Mouse (Mus musculus) megakaryocyte, embryonic 14.5 days (primary cell): ENCODE measurements at regions not wholly inside any gene's neighbourhood (a gene's known extent, or its start where the extent isn't known, plus 50 kb on each side); places are given as distances from the start of the nearest gene placed in this dataset.

Experiments used
- H3K27me3 ChIP-seq: replicated peaks from 2 replicates; pipeline ENCODE3; 2012; ENCODE audit warnings: inconsistent platforms
- H3K36me3 ChIP-seq: replicated peaks from 2 replicates; pipeline ENCODE3; 2012; ENCODE audit warnings: low read length, inconsistent platforms, mixed read lengths
- H3K4me1 ChIP-seq: 2 replicates; pipeline ENCODE4 v1.6.1; 2012; ENCODE audit warnings: inconsistent platforms
- H3K4me3 ChIP-seq: replicated peaks from 2 replicates; pipeline ENCODE3; 2012; ENCODE audit warnings: moderate library complexity, mild to moderate bottlenecking, inconsistent platforms
- H3K9me3 ChIP-seq: 2 replicates; pipeline ENCODE4 v1.6.1; 2012; ENCODE audit warnings: inconsistent platforms
- FLI1 ChIP-seq: IDR thresholded peaks from 2 replicates; pipeline ENCODE4 v1.6.1; 2012; ENCODE audit warnings: low read length, inconsistent platforms, mixed read lengths
- GATA1 ChIP-seq: IDR thresholded peaks from 3 replicates; pipeline ENCODE4 v1.6.1; 2012; ENCODE audit warnings: mixed read lengths, low read length, inconsistent platforms, borderline replicate concordance

- peak overlapping the region; percentile 38 for H3K4me3 ChIP-seq
- no peaks in the 10 kb centered on the region for H3K36me3 ChIP-seq
- peaks cover 5% of the 10 kb centered on the region; the same call in 1 of the 2 replicates for H3K9me3 ChIP-seq
- H3K4me1 ChIP-seq: no peaks in the 10 kb centered on the region
- TF ChIP-seq GATA1: no peak
- TF ChIP-seq FLI1: no peak
- peaks cover 4% of the 10 kb centered on the region for H3K27me3 ChIP-seq
These were observed 497.7 kb downstream of the Nuf2 start for GRCm38 (mm10) chr1:169033517-169033916.

- Histone ChIP-seq H3K9me3 (peaks cover 5% of the 10 kb centered on the region; the same call in 1 of the 2 replicates), H3K4me3 (no peak overlapping the region), H3K4me1 (no peaks in the 10 kb centered on the region), H3K27me3 (peaks cover 4% of the 10 kb centered on the region), H3K36me3 (no peaks in the 10 kb centered on the region)
- no peak for TF ChIP-seq GATA1
These were observed 499.3 kb downstream of the Nuf2 start for GRCm38 (mm10) chr1:169031849-169032542.

DNA sequence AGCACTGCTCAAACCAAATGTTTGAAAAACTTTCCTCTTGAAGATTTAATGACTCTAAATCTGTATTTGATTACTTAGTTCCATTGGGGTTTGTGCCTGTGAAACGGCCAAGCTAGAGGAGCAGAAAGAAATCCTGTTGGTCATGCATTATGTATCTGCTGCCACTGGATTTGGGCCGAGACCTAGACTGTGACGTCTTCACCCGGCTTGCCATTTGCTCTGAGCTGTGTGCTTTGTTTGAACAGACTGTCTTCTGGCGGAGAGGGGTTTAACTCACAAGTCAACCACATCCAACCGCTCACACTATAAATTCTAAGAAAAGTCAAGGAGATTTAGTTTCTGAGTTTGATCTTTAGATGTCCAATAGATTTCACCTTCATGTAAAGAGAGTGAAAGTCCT, 503.6 kb downstream of the Nuf2 start:
- Histone ChIP-seq H3K4me1 (peaks cover 15% of the 10 kb centered on the region), H3K36me3 (no peaks in the 10 kb centered on the region), H3K9me3 (peaks cover 3% of the 10 kb centered on the region; the same call in 1 of the 2 replicates), H3K27me3 (peaks cover 2% of the 10 kb centered on the region), H3K4me3 (no peak overlapping the region)
- TF ChIP-seq GATA1 (no peak), FLI1 (no peak)

DNA sequence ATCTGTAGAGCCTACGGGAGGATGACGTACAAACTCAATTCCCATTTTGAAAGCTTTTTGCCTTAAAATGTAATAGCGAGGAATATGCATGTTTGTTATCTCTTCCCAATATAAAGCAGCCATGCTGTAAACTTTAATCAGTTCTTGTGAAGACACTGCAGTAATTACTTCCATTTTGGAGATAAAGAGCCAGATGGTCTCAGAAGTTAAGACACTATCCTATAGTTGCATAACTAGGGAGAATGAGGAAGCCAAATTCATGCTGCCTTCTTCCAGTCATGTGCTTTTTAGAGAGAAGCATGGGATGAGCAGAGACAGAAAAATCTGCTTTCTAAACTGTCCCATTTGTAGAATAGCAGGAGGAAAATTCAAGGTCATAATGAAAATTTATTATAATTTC, 504.0 kb downstream of the Nuf2 start:
- Histone ChIP-seq H3K4me3 (no peak overlapping the region), H3K4me1 (peaks cover 15% of the 10 kb centered on the region), H3K36me3 (no peaks in the 10 kb centered on the region), H3K9me3 (peaks cover 3% of the 10 kb centered on the region; the same call in 1 of the 2 replicates), H3K27me3 (peaks cover 1% of the 10 kb centered on the region)
- no peak for TF ChIP-seq GATA1
- no peak for TF ChIP-seq FLI1

DNA sequence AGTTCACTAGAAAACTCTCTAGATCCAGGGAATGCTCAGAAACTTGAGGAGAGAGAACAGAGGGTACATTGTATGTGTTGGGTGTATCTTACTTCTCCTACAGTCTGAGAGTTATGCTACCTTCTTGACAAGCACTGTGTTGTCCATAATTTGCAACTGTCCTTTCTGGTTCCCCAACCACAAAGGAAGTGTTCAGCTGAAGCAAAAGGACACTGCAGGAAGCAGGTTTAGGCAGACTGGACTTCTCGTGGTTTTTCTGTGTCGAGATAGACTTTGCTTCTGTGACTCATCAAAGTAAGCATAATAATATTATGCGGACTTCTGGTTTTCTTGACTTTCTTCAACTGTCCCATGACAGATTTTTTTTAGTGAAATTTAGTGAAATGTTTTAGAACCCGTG, 506.7 kb downstream of the Nuf2 start:
- Histone ChIP-seq H3K4me1 (peaks cover 15% of the 10 kb centered on the region), H3K4me3 (no peak overlapping the region)
- TF ChIP-seq GATA1: no peak
- no peak for TF ChIP-seq FLI1

DNA sequence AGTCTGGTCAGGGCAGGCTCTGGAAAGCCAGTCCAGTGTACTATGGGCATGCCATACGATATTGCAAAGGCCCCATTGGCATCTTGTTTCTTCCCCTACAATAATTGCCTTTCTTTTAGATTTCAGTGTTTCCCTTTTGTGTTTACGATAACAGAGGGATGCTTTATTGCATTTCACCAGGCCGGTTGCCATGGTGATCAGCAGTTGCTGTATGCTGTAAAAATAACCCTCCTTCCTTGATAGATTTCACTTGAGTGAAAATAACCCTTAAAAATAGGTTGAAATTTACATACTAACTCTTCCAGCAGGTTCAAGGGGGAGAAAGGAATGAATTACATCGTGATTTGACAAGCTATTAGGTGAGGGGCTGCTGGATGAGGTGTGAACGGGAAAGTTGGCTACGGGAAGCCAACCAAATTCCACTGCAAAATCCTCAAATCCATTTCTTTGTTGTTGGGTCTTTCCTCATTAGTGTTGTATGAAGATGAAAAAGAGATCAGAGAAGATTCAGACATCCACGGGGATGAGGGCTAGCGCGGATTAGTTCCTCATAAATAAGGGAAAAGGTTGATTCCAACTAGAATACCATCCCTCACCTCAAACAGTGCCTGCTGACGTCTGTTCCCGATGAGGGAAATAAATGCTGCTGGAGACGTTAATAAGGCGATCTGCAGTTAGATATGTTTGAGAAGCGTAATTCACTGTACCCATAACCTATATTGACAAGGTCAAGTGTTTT, 539.6 kb downstream of the Nuf2 start:
- no peaks in the 10 kb centered on the region for H3K27me3 ChIP-seq
- no peak for TF ChIP-seq FLI1
- no peak for TF ChIP-seq GATA1
- no peak overlapping the region for H3K4me3 ChIP-seq
- no peaks in the 10 kb centered on the region for H3K4me1 ChIP-seq
- H3K36me3 ChIP-seq: no peaks in the 10 kb centered on the region
- H3K9me3 ChIP-seq: 0 out of 2 replicates have a peak, but pooled peaks cover 6% of the 10 kb centered on the region

More for the DNA sequence above, 506.7 kb downstream of the Nuf2 start:
- H3K9me3 ChIP-seq: 0 out of 2 replicates have a peak, but pooled peaks cover 3% of the 10 kb centered on the region
- H3K27me3 ChIP-seq: no peaks in the 10 kb centered on the region
- no peaks in the 10 kb centered on the region for H3K36me3 ChIP-seq

GRCm38 (mm10) chr1:168975037-168975698, 543.1 kb upstream of the Pbx1 start:
- H3K27me3 ChIP-seq: no peaks in the 10 kb centered on the region
- no peaks in the 10 kb centered on the region for H3K4me1 ChIP-seq
- H3K36me3 ChIP-seq: no peaks in the 10 kb centered on the region
- H3K9me3 ChIP-seq: peaks cover 7% of the 10 kb centered on the region
- TF ChIP-seq GATA1: no peak
- no peak for TF ChIP-seq FLI1
- no peak overlapping the region for H3K4me3 ChIP-seq

DNA sequence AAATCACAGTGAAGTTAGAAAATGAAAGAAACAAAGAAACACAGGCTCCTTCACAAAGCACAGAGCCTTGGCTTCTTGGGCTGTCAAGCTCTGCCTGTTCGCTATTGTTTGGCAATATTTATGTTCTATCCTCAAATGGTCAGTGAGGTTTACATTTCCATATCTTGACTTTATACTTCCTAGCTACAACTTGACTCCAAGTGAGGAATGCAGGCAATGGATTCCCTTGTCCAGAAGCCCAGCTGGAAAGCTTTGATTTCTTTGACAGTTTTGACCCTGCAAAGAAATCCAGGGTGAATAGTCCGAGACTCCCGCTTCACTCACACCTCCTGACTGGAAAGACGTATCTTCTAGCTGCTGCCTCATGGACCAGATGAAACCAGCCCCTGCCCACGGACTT, 537.3 kb upstream of the Pbx1 start:
- H3K36me3 ChIP-seq: no peaks in the 10 kb centered on the region
- H3K9me3 ChIP-seq: peaks cover 2% of the 10 kb centered on the region; the same call in 1 of the 2 replicates
- H3K27me3 ChIP-seq: no peaks in the 10 kb centered on the region
- H3K4me1 ChIP-seq: no peaks in the 10 kb centered on the region
- H3K4me3 ChIP-seq: no peak overlapping the region
- no peak for TF ChIP-seq FLI1
- TF ChIP-seq GATA1: no peak

GRCm38 (mm10) chr1:168967334-168967733, 535.3 kb upstream of the Pbx1 start:
- H3K36me3 ChIP-seq: no peaks in the 10 kb centered on the region
- H3K4me3 ChIP-seq: no peak overlapping the region
- H3K9me3 ChIP-seq: peaks cover 3% of the 10 kb centered on the region; the same call in 1 of the 2 replicates
- H3K27me3 ChIP-seq: no peaks in the 10 kb centered on the region
- H3K4me1 ChIP-seq: no peaks in the 10 kb centered on the region
- TF ChIP-seq FLI1 (no peak), GATA1 (no peak)
